Mouse (Mus musculus) testis, adult 2 months (tissue): ENCODE results near the gene Cttn. TPM values are rescaled to one million over a fixed set of nuclear protein-coding genes. Genes with fewer than 3 reads are reported as not detected.

Source experiments
- H3K27ac ChIP-seq: fragments of 200-500 bp; 2 replicates; pipeline ENCODE4 v1.5.1; 2012; ENCODE audit warnings: low read depth, low read length; ENCODE audit not compliant: control insufficient read depth, insufficient read depth
- H3K27me3 ChIP-seq: fragments of 200-500 bp; 2 replicates; pipeline ENCODE4 v1.6.1; 2012; ENCODE audit warnings: mild to moderate bottlenecking, low read length, moderate library complexity; ENCODE audit not compliant: control insufficient read depth, insufficient read depth
- H3K36me3 ChIP-seq: fragments of 200-500 bp; 2 replicates; pipeline ENCODE4 v1.6.1; 2012; ENCODE audit warnings: mild to moderate bottlenecking, low read length; ENCODE audit not compliant: control insufficient read depth, insufficient read depth
- H3K4me1 ChIP-seq: fragments of 200-500 bp; 2 replicates; pipeline ENCODE4 v1.6.1; 2012; ENCODE audit warnings: low read length; ENCODE audit not compliant: control insufficient read depth, insufficient read depth
- H3K4me3 ChIP-seq: fragments of 200-500 bp; 2 replicates; pipeline ENCODE4 v1.5.1; 2012; ENCODE audit warnings: low read depth, mild to moderate bottlenecking, low read length, moderate library complexity, mixed read lengths; ENCODE audit not compliant: control insufficient read depth
- CTCF ChIP-seq: fragments of 200-500 bp; IDR thresholded peaks from 2 replicates; pipeline ENCODE4 v1.5.1; 2012; ENCODE audit warnings: low read depth, mild to moderate bottlenecking, inconsistent platforms, low read length, moderate library complexity; ENCODE audit not compliant: control insufficient read depth, insufficient read depth, insufficient replicate concordance
- POLR2A ChIP-seq: fragments of 200-500 bp; IDR thresholded peaks from 2 replicates; pipeline ENCODE4 v1.6.1; 2012; ENCODE audit warnings: low read depth, mild to moderate bottlenecking, inconsistent platforms, low read length, moderate library complexity; ENCODE audit not compliant: control insufficient read depth
- polyA plus RNA-seq: library from polyadenylated mRNA; depleted of rRNA; stranded (reverse); fragments of >200 nt; gene quantifications from 2 replicates; pipeline ENCODE4 v1.2.3, GENCODE M21; 2012

Cttn gene
- polyA plus RNA-seq, 1 experiment: 33.3 TPM

GRCm38 (mm10) chr7:144411967-144412906 is 58.6 kb downstream of the Cttn start:
- Histone ChIP-seq H3K4me1 (peaks cover 2% of the 10 kb centered on the region), H3K27me3 (no peaks in the 10 kb centered on the region), H3K36me3 (no peaks in the 10 kb centered on the region), H3K27ac (no peak overlapping the region), H3K4me3 (no peak overlapping the region)
- TF ChIP-seq CTCF (no peak), POLR2A (no peak)

- H3K4me3 ChIP-seq: no peak overlapping the region
- no peak overlapping the region for H3K27ac ChIP-seq
- no peaks in the 10 kb centered on the region for H3K36me3 ChIP-seq
- peaks cover 2% of the 10 kb centered on the region for H3K4me1 ChIP-seq
- TF ChIP-seq CTCF: no peak
- TF ChIP-seq POLR2A: no peak
- H3K27me3 ChIP-seq: no peaks in the 10 kb centered on the region
These were observed 61.1 kb downstream of the Cttn start for GRCm38 (mm10) chr7:144409682-144410081.

DNA sequence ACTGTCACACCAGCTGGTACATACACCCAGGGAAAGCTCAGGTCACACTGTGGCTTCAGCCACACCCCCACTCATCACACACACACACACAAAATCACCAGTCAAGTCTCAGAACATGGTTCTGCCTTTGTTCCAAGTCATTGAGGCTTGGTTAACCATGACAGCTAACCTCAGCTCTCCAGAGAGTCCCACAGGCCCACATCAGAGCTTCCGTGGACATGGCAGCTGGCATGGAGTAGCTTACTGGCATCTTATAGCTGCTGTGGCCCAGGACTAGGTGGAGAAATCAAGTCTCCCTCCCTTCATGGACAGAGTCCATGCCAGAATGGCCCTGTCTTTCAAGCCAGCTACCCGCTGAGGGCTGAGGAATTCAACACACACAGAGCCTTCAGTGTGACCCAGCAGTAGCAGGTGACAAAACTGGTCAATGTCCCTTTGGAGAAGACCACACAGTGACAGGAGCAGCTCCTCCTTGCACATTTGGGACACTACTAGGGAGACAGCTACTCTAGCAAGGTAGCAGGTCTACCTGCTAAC is 62.3 kb downstream of the Cttn start:
- Histone ChIP-seq H3K27me3 (no peaks in the 10 kb centered on the region), H3K27ac (no peak overlapping the region), H3K4me1 (peaks cover 2% of the 10 kb centered on the region), H3K36me3 (no peaks in the 10 kb centered on the region), H3K4me3 (no peak overlapping the region)
- TF ChIP-seq POLR2A (no peak), CTCF (no peak)

DNA sequence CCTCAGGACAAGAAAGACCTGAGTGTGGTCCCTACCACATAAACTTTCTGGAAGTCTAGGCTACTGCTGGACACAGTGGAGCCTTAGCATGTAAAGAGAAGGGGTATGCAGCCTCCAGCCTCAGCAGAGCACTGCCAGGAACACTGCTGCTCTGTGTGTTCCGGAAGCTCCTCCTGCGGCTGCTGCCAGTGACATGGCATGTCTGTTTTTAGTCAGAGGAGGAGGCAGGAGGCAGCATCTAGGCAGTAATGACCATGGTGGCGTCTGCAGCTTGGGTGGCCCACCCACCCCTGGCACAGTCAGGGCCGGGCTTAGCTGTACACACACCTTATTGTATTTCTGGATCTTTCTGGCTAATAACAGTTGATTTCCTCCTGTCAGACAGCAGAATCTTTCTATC is 63.1 kb downstream of the Cttn start:
- no peak for TF ChIP-seq POLR2A
- H3K4me3 ChIP-seq: no peak overlapping the region
- H3K36me3 ChIP-seq: no peaks in the 10 kb centered on the region
- H3K27me3 ChIP-seq: no peaks in the 10 kb centered on the region
- H3K27ac ChIP-seq: no peak overlapping the region
- H3K4me1 ChIP-seq: peaks cover 2% of the 10 kb centered on the region

- no peak for TF ChIP-seq POLR2A
- TF ChIP-seq CTCF: no peak
- no peak overlapping the region for H3K4me3 ChIP-seq
- no peaks in the 10 kb centered on the region; the same call in 1 of the 2 replicates for H3K4me1 ChIP-seq
- no peak overlapping the region for H3K27ac ChIP-seq
- H3K36me3 ChIP-seq: no peaks in the 10 kb centered on the region
- H3K27me3 ChIP-seq: no peaks in the 10 kb centered on the region
These were observed 68.3 kb downstream of the Cttn start for GRCm38 (mm10) chr7:144402492-144402891.

- Histone ChIP-seq H3K27me3 (no peaks in the 10 kb centered on the region), H3K36me3 (no peaks in the 10 kb centered on the region), H3K4me3 (no peak overlapping the region), H3K4me1 (no peaks in the 10 kb centered on the region), H3K27ac (no peak overlapping the region)
- no peak for TF ChIP-seq POLR2A
- TF ChIP-seq CTCF: no peak
These were observed 79.1 kb downstream of the Cttn start for GRCm38 (mm10) chr7:144391727-144392126.

GRCm38 (mm10) chr7:144390676-144391075 is 80.1 kb downstream of the Cttn start:
- H3K4me3 ChIP-seq: no peak overlapping the region
- H3K27me3 ChIP-seq: no peaks in the 10 kb centered on the region
- no peak overlapping the region for H3K27ac ChIP-seq
- TF ChIP-seq CTCF (no peak), POLR2A (no peak)
- no peaks in the 10 kb centered on the region for H3K4me1 ChIP-seq
- no peaks in the 10 kb centered on the region for H3K36me3 ChIP-seq

- H3K4me3 ChIP-seq: no peak overlapping the region
- H3K4me1 ChIP-seq: no peaks in the 10 kb centered on the region
- no peak for TF ChIP-seq POLR2A
- TF ChIP-seq CTCF: no peak
- no peaks in the 10 kb centered on the region for H3K27me3 ChIP-seq
- H3K36me3 ChIP-seq: no peaks in the 10 kb centered on the region
- no peak overlapping the region for H3K27ac ChIP-seq
These were observed 81.1 kb downstream of the Cttn start for GRCm38 (mm10) chr7:144389704-144390103.
